Mouse (Mus musculus) midbrain, embryonic 16.5 days (tissue): ENCODE results near the gene Prdx5. TPM values are rescaled to one million over a fixed set of nuclear protein-coding genes. Genes with fewer than 3 reads are reported as not detected.
A peak's percentile ranks its signal among the peaks of the same experiment; 100 is the strongest.

Source experiments
- ATAC-seq: fragments of 200-750 bp; cut with Nextera tagmentation; 2 replicates; pipeline ENCODE4 v1.8.0; 2017; ENCODE audit warnings: moderate TSS enrichment
- H3K27ac ChIP-seq: fragments of 300-500 bp; sonication (generic); 2 replicates; pipeline ENCODE4 v1.5.1; 2014; ENCODE audit warnings: mild to moderate bottlenecking, low read length, mixed read lengths
- H3K27me3 ChIP-seq: fragments of 300-500 bp; sonication (generic); 2 replicates; pipeline ENCODE4 v1.6.1; 2014; ENCODE audit warnings: low read depth, low read length, mixed read lengths; ENCODE audit not compliant: control insufficient read depth, insufficient read depth
- H3K36me3 ChIP-seq: fragments of 300-500 bp; sonication (generic); 2 replicates; pipeline ENCODE4 v1.6.1; 2014; ENCODE audit warnings: mild to moderate bottlenecking, low read length, moderate library complexity, mixed read lengths; ENCODE audit not compliant: control insufficient read depth, insufficient read depth
- H3K4me1 ChIP-seq: fragments of 300-500 bp; sonication (generic); 2 replicates; pipeline ENCODE4 v1.6.1; 2014; ENCODE audit warnings: mild to moderate bottlenecking, low read length, mixed read lengths; ENCODE audit not compliant: control insufficient read depth, insufficient read depth
- H3K4me2 ChIP-seq: fragments of 300-500 bp; sonication (generic); 2 replicates; pipeline ENCODE4 v1.6.1; 2014; ENCODE audit warnings: mild to moderate bottlenecking, low read length, mixed read lengths
- H3K4me3 ChIP-seq: fragments of 300-500 bp; sonication (generic); 2 replicates; pipeline ENCODE4 v1.5.1; 2014; ENCODE audit warnings: low read depth, mild to moderate bottlenecking, low read length, moderate library complexity, mixed read lengths
- H3K9ac ChIP-seq: fragments of 300-500 bp; sonication (generic); 2 replicates; pipeline ENCODE4 v1.6.1; 2014; ENCODE audit warnings: low read depth, low read length, mixed read lengths
- H3K9me3 ChIP-seq: fragments of 300-500 bp; sonication (generic); replicated peaks from 2 replicates; pipeline ENCODE4 v1.6.1; 2014; ENCODE audit warnings: mild to moderate bottlenecking, low read length, mixed read lengths; ENCODE audit not compliant: control insufficient read depth, poor library complexity, severe bottlenecking
- WGBS: fragments of 180-500 bp; shearing (Covaris S2); extraction: QIAGEN DNeasy Blood & Tissue Kit; methylation state at CpG from one replicate; pipeline ENCODE4 v1.1.7; 2014; 5-methylcytosine and 5-hydroxymethylcytosine counted together
- microRNA-seq: library from miRNA; unstranded; fragments of <30 nt; microRNA quantifications from one replicate; pipeline ENCODE4, GENCODE M21; 2017
- polyA plus RNA-seq: library from polyadenylated mRNA; unstranded; fragments of >200 nt; fragmentation: Nextera tagmentation; extraction: Ambion mirVana; gene quantifications from 2 replicates; pipeline ENCODE4 v1.2.1, GENCODE M21; 2015

Gene Prdx5
- polyA plus RNA-seq, 1 experiment from 2014 or later: 382 TPM

DNA sequence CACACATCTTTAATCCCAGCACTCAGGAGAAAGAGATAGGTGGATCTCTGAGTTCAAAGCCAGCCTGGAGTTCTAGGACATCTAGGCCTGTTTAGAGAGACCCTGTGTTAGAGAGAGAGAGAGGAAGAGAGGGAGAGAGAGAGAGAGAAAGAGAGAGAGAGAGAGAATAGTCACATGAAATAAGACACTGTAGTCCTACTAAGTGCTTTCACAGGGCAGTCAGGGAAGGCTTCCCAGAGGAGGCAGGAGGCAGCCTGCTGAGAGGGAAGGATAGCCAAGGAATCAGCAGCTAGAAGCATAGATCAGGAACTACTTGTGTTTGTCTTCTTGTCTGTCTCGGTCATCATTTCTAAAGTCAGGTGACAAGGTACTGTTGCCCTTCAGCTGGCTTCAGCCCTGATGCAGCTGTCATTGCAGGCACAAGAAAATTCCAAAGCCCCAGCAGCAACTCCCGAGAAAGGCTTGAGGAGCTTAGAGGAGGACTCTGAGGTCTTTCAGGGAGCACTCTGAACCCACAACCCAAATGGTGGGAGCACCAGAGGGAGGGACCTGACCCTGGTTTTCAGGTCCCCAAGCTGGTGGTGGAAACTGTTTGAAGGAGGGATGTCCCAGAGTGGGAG lies 50.8 kb downstream of the Prdx5 start:
- ATAC-seq: no peak
- H3K36me3 ChIP-seq: no peaks in the 10 kb centered on the region
- H3K9me3 ChIP-seq: no peaks in the 10 kb centered on the region
- H3K27me3 ChIP-seq: peaks cover 5% of the 10 kb centered on the region; the same call in 1 of the 2 replicates
- 78% methylated on average over 2 of the region's 2 CpGs for WGBS
- no peak overlapping the region for H3K4me2 ChIP-seq
- H3K4me1 ChIP-seq: peaks cover 9% of the 10 kb centered on the region
- H3K9ac ChIP-seq: no peak overlapping the region
- H3K4me3 ChIP-seq: no peak overlapping the region
- H3K27ac ChIP-seq: no peak overlapping the region

GRCm38 (mm10) chr19:6858031-6858430 lies 51.9 kb downstream of the Prdx5 start, which contains the start of gene Ccdc88b:
Gene Ccdc88b, minus strand, starts transcription at chr19:6858211.
- ATAC-seq: no peak
- Histone ChIP-seq H3K9ac (no peak within 1 kb of the TSS), H3K36me3 (no peaks in the 10 kb centered on the region), H3K4me2 (no peak within 1 kb of the TSS), H3K27ac (no peak within 1 kb of the TSS), H3K4me3 (no peak within 1 kb of the TSS), H3K27me3 (peaks cover 5% of the 10 kb centered on the region; the same call in 1 of the 2 replicates), H3K4me1 (peaks cover 9% of the 10 kb centered on the region), H3K9me3 (no peaks in the 10 kb centered on the region)
- 80% methylated on average over 7 of the region's 7 CpGs for WGBS

GRCm38 (mm10) chr19:6857391-6858005 lies 52.4 kb downstream of the Prdx5 start:
- H3K4me3 ChIP-seq: no peak overlapping the region
- H3K27me3 ChIP-seq: peaks cover 5% of the 10 kb centered on the region; the same call in 1 of the 2 replicates
- H3K4me2 ChIP-seq: no peak overlapping the region
- no peak overlapping the region for H3K9ac ChIP-seq
- WGBS: 88% methylated on average over 9 of the region's 9 CpGs
- H3K36me3 ChIP-seq: no peaks in the 10 kb centered on the region
- peaks cover 9% of the 10 kb centered on the region for H3K4me1 ChIP-seq
- no peak overlapping the region for H3K27ac ChIP-seq
- no peaks in the 10 kb centered on the region for H3K9me3 ChIP-seq
- ATAC-seq: no peak

DNA sequence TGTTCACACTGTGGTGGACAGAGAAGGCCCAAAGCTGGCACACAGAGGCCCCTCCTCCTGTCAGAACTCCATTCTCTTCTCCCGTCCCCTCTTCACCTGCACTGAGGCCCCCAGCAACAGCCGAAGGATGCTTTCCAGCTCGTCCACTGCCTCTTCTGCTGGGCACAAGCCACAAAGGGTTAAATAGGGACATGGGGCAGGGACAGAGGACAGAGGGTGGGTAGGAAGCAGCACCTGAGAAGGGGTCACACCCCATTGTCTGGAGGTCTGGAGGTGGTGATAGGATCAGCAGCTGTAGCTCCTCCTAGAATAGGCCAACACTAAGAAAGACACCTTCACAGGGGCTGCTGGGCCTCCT lies 52.9 kb downstream of the Prdx5 start:
- WGBS: 59% methylated on average over 3 of the region's 3 CpGs
- H3K4me1 ChIP-seq: peaks cover 9% of the 10 kb centered on the region
- ATAC-seq: no peak

More for the DNA sequence above, 52.9 kb downstream of the Prdx5 start:
- Histone ChIP-seq H3K4me3 (no peak overlapping the region), H3K9ac (no peak overlapping the region), H3K4me2 (no peak overlapping the region), H3K27me3 (peaks cover 5% of the 10 kb centered on the region; the same call in 1 of the 2 replicates), H3K36me3 (no peaks in the 10 kb centered on the region), H3K9me3 (no peaks in the 10 kb centered on the region), H3K27ac (peak overlapping the region; percentile 38; the same call in 1 of the 2 replicates)

Small RNA genes lying within 50 kb of the gene (microRNA-seq; reads per million reads assigned to microRNA genes)
- gene Mir6990: 3.4 reads per million, percentile 16 among the genes with 10 or more reads in this experiment

Other genes starting within 250 kb of the Prdx5 start
- 10.1 and 14.6 TPM in 2 replicates for gene Rps6ka4, start 69.5 kb downstream of the Prdx5 start, polyA plus RNA-seq
- 0.27 and 0.55 TPM in 2 replicates for gene Ccdc88b, start 51.9 kb downstream of the Prdx5 start, polyA plus RNA-seq
- gene Trmt112, start 408 bp downstream of the Prdx5 start, polyA plus RNA-seq: 95.3 and 107 TPM in 2 replicates
- 13.2 and 13.4 TPM in 2 replicates for gene Esrra, start 11.7 kb upstream of the Prdx5 start, polyA plus RNA-seq
- 0.85 and 1.9 TPM in 2 replicates for gene Catsperz, start 15.3 kb upstream of the Prdx5 start, polyA plus RNA-seq
- gene Kcnk4, start 24.4 kb upstream of the Prdx5 start, polyA plus RNA-seq: 7.7 and 11.7 TPM in 2 replicates
- gene Bad, start 31.8 kb upstream of the Prdx5 start, polyA plus RNA-seq: 84.7 and 92.5 TPM in 2 replicates
- 68.8 and 69.7 TPM in 2 replicates for gene Gpr137, start 32.4 kb upstream of the Prdx5 start, polyA plus RNA-seq
- gene Ppp1r14b, start 64.9 kb upstream of the Prdx5 start, polyA plus RNA-seq: 111 and 136 TPM in 2 replicates
- gene Plcb3, start 66.4 kb upstream of the Prdx5 start, polyA plus RNA-seq: 9.7 and 10.7 TPM in 2 replicates
- 114 and 129 TPM in 2 replicates for gene Fkbp2, start 70.4 kb upstream of the Prdx5 start, polyA plus RNA-seq
- gene Vegfb, start 77.5 kb upstream of the Prdx5 start, polyA plus RNA-seq: 41.9 and 57.8 TPM in 2 replicates
- 21.6 and 22.9 TPM in 2 replicates for gene Dnajc4, start 82.5 kb upstream of the Prdx5 start, polyA plus RNA-seq
- 19.4 and 19.6 TPM in 2 replicates for gene Nudt22, start 86.0 kb upstream of the Prdx5 start, polyA plus RNA-seq
- gene Trpt1, start 86.0 kb upstream of the Prdx5 start, polyA plus RNA-seq: 17.2 and 17.3 TPM in 2 replicates
- 3.0 and 3.5 TPM in 2 replicates for gene Fermt3, start 109.4 kb upstream of the Prdx5 start, polyA plus RNA-seq
- gene Stip1, start 129.9 kb upstream of the Prdx5 start, polyA plus RNA-seq: 204 and 211 TPM in 2 replicates
- 4.4 and 5.9 TPM in 2 replicates for gene Macrod1, start 146.7 kb upstream of the Prdx5 start, polyA plus RNA-seq
- gene Flrt1, start 195.6 kb upstream of the Prdx5 start, polyA plus RNA-seq: 11.6 and 12.0 TPM in 2 replicates